Mouse (Mus musculus) heart, embryonic 16.5 days (tissue): ENCODE measurements around the gene Gm21891. TPM values are rescaled to one million over a fixed set of nuclear protein-coding genes. Genes with fewer than 3 reads are reported as not detected.
"Not testable (repeated sequence)": the region's sequence is repeated elsewhere in the genome, so short reads cannot be mapped to it uniquely, and the experiment has no call there.

ENCODE experiments used
- ATAC-seq: fragments of 200-750 bp; cut with Nextera tagmentation; replicated peaks from 2 replicates; pipeline ENCODE4 v1.8.0; 2017; ENCODE audit warnings: moderate number of reproducible peaks; ENCODE audit not compliant: insufficient read depth, low FRiP score; ENCODE audit errors: extremely low read depth
- H3K27ac ChIP-seq: fragments of 300-500 bp; sonication (generic); 2 replicates; pipeline ENCODE4 v1.5.1; 2014; ENCODE audit warnings: mild to moderate bottlenecking, low read length, control low read depth, moderate library complexity
- H3K27me3 ChIP-seq: fragments of 300-500 bp; sonication (generic); 2 replicates; pipeline ENCODE4 v1.6.1; 2014; ENCODE audit warnings: low read length, mixed read lengths; ENCODE audit not compliant: control insufficient read depth, insufficient read depth
- H3K36me3 ChIP-seq: fragments of 300-500 bp; sonication (generic); 2 replicates; pipeline ENCODE4 v1.6.1; 2014; ENCODE audit not compliant: control insufficient read depth, insufficient read depth
- H3K4me1 ChIP-seq: fragments of 300-500 bp; sonication (generic); 2 replicates; pipeline ENCODE4 v1.6.1; 2014; ENCODE audit warnings: low read length, mixed read lengths; ENCODE audit not compliant: control insufficient read depth, insufficient read depth
- H3K4me2 ChIP-seq: fragments of 300-500 bp; sonication (generic); 2 replicates; pipeline ENCODE4 v1.6.1; 2014; ENCODE audit warnings: low read depth, mild to moderate bottlenecking, control low read depth, low read length
- H3K4me3 ChIP-seq: fragments of 300-500 bp; sonication (generic); 2 replicates; pipeline ENCODE4 v1.5.1; 2014; ENCODE audit warnings: mild to moderate bottlenecking, control low read depth, low read length
- H3K9ac ChIP-seq: fragments of 300-500 bp; sonication (generic); 2 replicates; pipeline ENCODE4 v1.6.1; 2014; ENCODE audit warnings: low read length, control low read depth
- H3K9me3 ChIP-seq: fragments of 300-500 bp; sonication (generic); replicated peaks from 2 replicates; pipeline ENCODE4 v1.6.1; 2016; ENCODE audit warnings: low read length; ENCODE audit not compliant: control insufficient read depth
- WGBS: fragments of 180-500 bp; shearing (Covaris S2); extraction: QIAGEN DNeasy Blood & Tissue Kit; methylation state at CpG from one replicate; pipeline ENCODE4 v1.1.7; 2014; 5-methylcytosine and 5-hydroxymethylcytosine counted together
- polyA plus RNA-seq: library from polyadenylated mRNA; unstranded; fragments of >200 nt; fragmentation: Nextera tagmentation; extraction: Ambion mirVana; gene quantifications from 2 replicates; pipeline ENCODE4 v1.2.1, GENCODE M21; 2015

Gm21891 gene
- polyA plus RNA-seq, result not detected in 2 replicates

DNA sequence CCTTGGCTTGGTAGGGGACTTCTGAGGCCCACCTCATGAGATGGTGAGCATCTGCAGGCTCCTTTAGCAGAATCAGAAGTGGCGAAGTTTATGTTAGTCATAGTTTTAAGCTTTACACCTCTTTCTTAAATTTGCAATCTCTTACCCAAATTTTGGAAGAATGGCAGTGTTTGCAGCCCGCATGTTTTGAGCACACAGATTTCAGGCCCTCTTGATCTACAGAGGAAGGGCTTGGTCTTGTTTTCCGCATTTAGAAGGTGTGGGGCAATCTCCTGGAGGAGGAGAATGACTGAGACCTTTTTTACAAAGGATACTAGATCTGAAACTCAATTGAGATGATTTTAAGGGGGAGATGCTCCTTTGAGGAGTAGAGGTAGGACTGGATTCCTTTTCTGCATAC is at the start of gene Gm21891:
Gene Gm21891, minus strand, starts transcription at position 101 of the 400 bp plus-strand sequence.
- not testable (repeated sequence) for H3K9ac ChIP-seq, H3K4me2 ChIP-seq, ATAC-seq, H3K27me3 ChIP-seq, H3K27ac ChIP-seq, H3K4me1 ChIP-seq, H3K36me3 ChIP-seq, H3K9me3 ChIP-seq, H3K4me3 ChIP-seq
- WGBS, result no CpG with 5 or more reads among the region's 3 CpGs

DNA sequence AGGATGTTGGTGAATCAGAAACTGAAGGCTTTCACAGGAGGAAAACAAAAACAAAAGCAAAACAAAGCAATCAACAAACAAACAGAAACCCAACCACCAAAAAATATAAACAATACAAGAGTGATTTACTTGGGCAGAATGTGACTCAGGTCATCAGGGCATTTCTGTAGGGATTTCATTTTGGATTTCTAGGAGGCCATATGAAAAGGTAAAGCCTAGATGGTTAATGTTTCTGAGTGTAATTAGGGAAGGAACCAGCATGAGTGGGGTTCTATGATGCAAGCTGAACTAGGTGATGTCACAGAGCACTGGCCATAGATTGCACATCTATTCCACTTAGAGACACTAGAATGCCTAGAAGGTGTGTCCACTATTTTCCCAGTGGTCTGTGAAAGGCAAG is 28.4 kb upstream of the Gm21891 start, which contains the start of gene Gm21425:
Gene Gm21425, plus strand, starts transcription at position 301 of the 400 bp plus-strand sequence.
- not testable (repeated sequence) for ATAC-seq, H3K36me3 ChIP-seq, H3K27ac ChIP-seq, H3K4me3 ChIP-seq, H3K9me3 ChIP-seq, H3K9ac ChIP-seq, H3K4me1 ChIP-seq, H3K27me3 ChIP-seq, H3K4me2 ChIP-seq

Other genes with a start within 250 kb of the Gm21891 start
- not detected in 2 replicates for gene Gm20807, start 90.6 kb downstream of the Gm21891 start, polyA plus RNA-seq
- not detected in 2 replicates for gene Gm21425, start 28.5 kb upstream of the Gm21891 start, polyA plus RNA-seq
- not detected in 2 replicates for gene Gm21828, start 90.4 kb upstream of the Gm21891 start, polyA plus RNA-seq
- gene Gm21440, start 118.9 kb upstream of the Gm21891 start, polyA plus RNA-seq, result not detected in 2 replicates
- not detected in 2 replicates for gene Gm21454, start 119.0 kb upstream of the Gm21891 start, polyA plus RNA-seq
- not detected in 2 replicates for gene Gm21725, start 215.6 kb upstream of the Gm21891 start, polyA plus RNA-seq